Mouse (Mus musculus) lung, postnatal 4 days (tissue): ENCODE measurements at regions not wholly inside any gene's neighbourhood (a gene's known extent, or its start where the extent isn't known, plus 50 kb on each side); places are given as distances from the start of the nearest gene placed in this dataset.

Source experiments
- DNase-seq, 2 experiments: peaks; one replicate each; pipeline ENCODE4 v3.0.0; 2021

DNA sequence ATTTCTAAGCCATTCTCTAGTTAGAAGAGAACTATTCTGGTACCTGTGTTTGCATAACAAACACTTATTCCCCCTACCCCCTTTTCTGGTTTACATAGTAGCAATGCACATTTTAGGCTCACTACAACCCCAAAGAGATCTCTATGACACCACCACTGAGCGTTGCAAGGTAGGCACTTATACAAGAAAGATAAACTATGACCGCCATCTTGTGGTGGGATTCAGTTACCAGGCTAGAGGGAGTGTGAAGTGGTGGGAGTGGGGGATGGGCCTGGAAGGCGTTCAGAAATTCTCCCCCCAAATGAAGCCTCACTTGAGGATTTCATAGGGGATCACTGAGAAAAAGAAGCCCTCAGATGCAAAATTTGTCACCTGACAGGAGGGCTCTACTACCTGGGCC lies 64.4 kb upstream of the Fst start:
- peak in 1 of 2 experiments; percentile 7 for DNase-seq

DNA sequence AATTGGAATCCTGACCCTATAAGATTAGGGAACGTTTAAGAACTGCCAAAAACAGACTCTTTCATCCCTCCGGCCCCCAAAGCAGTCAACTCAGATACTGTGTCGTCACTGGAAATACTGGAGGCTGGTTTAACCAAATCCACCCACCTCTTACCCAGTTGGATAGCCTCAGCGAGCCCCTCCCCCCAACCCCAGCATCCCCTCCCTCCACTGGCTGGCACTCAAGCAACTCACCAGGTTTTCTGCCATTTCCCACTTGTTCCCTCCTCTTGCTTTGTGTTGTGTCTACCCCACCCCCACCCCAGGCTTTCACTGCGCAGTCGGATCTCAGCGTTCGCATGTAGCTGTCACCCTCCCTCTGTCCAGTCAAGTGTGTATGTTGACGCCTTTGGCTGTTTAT lies 68.1 kb upstream of the Fst start:
- no peak for DNase-seq

GRCm38 (mm10) chr13:114530171-114530774 lies 71.5 kb upstream of the Fst start:
- no peak for DNase-seq

GRCm38 (mm10) chr13:114531780-114532179 lies 73.0 kb upstream of the Fst start:
- DNase-seq = no peak

GRCm38 (mm10) chr13:114532393-114533097 lies 73.8 kb upstream of the Fst start:
- DNase-seq = no peak

- DNase-seq = no peak
Observed at GRCm38 (mm10) chr13:114534591-114534990, 75.8 kb upstream of the Fst start.

GRCm38 (mm10) chr13:114535721-114536120 lies 77.0 kb upstream of the Fst start:
- no peak for DNase-seq

GRCm38 (mm10) chr13:114571731-114572130 lies 113.0 kb upstream of the Fst start:
- DNase-seq = no peak

GRCm38 (mm10) chr13:114584566-114584965 lies 125.8 kb upstream of the Fst start:
- peak; percentile 26 to 50 for DNase-seq

DNA sequence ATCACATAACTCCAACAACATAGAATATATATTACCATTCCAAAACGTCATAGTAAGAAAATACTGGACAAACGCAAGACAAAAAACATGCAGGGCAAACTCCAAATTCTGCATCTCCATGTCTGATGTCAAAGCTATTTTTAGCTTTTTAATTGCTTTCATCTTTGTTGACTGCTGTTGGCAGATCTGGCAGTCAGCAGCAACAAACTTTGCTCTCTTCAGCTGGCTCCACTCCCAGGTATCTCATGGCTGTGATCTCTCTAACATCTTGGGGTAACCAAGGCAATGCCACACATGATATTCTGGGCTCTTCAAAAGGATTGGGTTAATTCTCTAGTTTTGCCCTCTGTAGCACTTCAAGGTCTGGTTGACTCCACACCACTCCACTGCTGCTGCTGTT lies 128.9 kb upstream of the Fst start:
- no peak for DNase-seq

GRCm38 (mm10) chr13:114603341-114603740 lies 144.6 kb upstream of the Fst start:
- no peak for DNase-seq

DNA sequence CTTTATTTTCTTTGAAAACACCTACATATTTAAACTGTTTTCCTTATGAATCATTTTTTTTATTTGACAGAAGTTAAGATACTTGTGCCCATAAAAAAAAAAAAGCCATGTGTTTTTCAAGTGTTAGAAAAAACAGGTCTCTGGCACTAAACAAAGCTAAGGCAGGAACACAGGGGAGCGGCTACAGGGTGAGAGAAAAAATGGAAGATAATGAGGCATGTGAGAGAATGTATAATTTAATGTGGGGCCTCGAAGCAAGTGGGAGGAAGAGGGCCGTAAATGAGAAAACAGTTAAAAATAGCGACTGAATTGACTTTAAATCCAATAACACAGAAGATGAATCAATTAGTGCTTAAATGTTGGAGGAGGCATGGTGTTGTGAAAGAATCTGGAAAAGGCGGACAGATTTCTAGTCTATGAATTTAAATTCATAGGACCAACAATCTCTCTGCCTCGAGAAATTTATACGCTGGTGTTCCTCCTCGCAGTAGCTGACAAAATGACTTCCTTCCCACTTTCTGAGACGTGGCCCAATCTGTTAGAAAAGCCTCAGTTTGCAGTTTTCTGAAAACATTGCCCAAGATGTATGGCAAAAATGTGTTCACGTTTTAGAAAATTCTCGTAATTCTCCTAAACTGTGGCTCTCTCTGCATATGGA lies 145.4 kb upstream of the Fst start:
- DNase-seq = no peak

GRCm38 (mm10) chr13:114613909-114614308 lies 155.2 kb upstream of the Fst start:
- DNase-seq = no peak

GRCm38 (mm10) chr13:114619416-114619815 lies 160.7 kb upstream of the Fst start:
- DNase-seq = no peak

DNA sequence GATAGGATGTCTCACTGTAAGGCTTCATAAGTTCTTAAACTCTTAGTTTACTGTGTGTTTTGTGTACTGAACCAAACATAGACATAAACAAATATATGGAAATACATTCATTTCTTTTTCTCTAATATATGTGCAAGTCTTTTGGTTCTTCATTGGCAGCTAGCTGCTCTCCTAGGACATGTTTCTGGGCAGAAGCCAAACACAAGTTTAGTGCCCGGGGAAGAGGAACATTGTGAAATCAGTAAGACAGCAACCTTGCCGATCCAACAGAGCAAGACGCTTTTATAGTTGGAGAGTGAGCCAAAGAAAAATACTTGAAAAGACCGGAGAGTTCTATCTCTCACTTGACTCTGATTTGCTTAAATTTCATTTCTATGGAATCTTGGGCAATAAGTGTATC lies 178.0 kb upstream of the Fst start:
- no peak for DNase-seq

- no peak for DNase-seq
Observed at GRCm38 (mm10) chr13:114639531-114639930, 178.5 kb upstream of the Mocs2 start.

- no peak for DNase-seq
Observed at GRCm38 (mm10) chr13:114641688-114642390, 176.2 kb upstream of the Mocs2 start.

DNA sequence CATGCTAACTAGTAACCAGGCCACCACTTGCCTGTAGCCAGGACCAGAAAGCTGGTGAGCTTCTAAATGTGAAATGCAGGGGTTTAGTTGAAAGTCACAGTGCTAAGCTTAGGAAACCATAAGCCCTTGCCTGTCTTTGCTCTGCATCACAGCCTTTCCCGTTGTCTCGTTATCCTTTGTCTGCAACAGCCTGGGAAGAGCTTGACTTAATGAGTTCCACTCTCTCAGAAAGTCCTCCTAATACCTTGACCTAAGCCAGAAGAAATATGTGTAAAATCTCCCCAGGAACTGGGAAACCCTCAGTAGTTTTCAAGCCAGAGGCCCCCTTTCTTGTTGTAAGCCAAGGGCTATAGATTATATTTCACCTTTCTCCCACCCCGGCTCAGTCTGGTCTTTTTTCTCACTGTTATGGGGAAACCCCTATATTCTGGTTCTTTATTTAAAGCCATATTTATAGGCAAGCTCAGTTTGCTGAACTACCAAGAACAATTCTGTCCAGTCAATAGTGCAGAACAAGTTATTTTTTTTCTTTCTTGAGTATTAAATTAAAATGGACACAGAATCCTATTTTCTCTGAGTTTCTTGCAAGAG lies 175.0 kb upstream of the Mocs2 start:
- DNase-seq = no peak

DNA sequence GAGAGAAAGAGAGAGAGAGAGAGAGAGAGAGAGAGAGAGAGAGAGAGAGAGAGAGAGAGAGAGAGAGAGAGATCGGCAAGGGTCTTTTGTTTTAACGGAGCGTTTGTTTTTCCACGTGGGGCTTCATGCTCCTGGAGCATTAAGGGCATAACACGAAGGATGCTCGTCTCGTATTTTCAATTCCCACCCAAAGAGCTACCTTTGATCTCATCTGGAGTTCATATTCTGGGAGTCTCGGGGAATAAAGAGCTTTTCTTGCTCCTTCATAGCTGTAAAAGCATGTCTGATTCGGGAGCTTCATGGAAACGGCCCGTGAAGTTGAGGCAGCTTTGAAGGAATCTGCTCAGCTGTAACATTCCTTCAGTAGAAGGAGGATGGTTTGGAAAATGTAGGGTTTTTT lies 174.5 kb upstream of the Mocs2 start:
- DNase-seq = no peak

DNA sequence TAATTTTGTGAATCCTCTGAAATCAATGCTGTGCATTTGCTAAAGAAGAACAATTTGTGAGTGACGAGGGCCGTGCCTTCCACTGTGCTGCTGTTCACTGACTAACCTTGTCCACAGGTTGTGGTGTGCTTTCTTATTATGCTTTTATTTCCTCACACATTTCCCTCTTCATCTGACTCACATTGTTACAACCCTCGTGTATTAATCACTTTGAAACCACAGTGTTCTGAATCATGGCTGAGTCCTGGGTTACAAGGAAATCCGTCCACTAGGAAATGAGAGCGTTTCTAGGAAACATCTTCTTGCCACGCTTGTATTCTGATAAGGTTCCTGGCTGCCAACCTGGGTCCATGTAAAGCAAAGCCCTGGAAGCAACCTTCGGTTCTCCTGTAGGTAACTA lies 163.8 kb upstream of the Mocs2 start:
- no peak for DNase-seq

DNA sequence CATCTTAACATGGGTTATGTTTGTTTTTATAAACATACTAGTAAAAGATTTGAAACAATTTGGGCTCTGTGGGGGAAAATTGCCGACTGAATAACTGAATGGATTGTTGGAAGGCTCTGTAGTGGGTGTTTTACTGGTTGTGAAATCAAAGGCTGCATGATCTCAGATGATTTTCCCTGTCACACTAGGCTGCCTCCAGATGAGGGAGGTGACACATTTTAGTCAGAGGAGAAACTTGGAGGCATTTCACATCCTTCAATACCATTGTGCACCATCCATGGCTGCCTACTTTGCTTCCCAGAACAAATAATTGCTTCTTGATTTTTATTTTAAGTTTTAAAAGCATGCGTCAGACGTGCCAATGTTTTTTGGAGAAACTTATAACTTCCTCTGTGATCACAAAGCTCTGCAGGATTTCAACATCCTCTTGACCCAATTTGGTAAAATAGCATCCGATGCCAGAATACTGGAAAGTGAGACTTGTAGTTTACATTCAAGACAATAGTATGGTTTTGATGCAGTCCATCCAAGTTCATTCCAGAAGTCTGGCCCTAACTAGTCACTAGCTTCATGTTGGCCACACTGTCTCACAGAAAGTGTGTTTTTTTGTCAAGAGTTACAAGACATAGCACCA lies 163.0 kb upstream of the Mocs2 start:
- no peak for DNase-seq

- no peak for DNase-seq
Observed at GRCm38 (mm10) chr13:114672411-114672810, 145.6 kb upstream of the Mocs2 start.
